Mouse (Mus musculus) urinary bladder, postnatal 25 days (tissue): ENCODE measurements at regions not wholly inside any gene's neighbourhood (a gene's known extent, or its start where the extent isn't known, plus 50 kb on each side); places are given as distances from the start of the nearest gene placed in this dataset.

Experiments
- DNase-seq: peaks from one replicate; pipeline ENCODE4 v3.0.0; 2022; ENCODE audit warnings: low spot score

DNA sequence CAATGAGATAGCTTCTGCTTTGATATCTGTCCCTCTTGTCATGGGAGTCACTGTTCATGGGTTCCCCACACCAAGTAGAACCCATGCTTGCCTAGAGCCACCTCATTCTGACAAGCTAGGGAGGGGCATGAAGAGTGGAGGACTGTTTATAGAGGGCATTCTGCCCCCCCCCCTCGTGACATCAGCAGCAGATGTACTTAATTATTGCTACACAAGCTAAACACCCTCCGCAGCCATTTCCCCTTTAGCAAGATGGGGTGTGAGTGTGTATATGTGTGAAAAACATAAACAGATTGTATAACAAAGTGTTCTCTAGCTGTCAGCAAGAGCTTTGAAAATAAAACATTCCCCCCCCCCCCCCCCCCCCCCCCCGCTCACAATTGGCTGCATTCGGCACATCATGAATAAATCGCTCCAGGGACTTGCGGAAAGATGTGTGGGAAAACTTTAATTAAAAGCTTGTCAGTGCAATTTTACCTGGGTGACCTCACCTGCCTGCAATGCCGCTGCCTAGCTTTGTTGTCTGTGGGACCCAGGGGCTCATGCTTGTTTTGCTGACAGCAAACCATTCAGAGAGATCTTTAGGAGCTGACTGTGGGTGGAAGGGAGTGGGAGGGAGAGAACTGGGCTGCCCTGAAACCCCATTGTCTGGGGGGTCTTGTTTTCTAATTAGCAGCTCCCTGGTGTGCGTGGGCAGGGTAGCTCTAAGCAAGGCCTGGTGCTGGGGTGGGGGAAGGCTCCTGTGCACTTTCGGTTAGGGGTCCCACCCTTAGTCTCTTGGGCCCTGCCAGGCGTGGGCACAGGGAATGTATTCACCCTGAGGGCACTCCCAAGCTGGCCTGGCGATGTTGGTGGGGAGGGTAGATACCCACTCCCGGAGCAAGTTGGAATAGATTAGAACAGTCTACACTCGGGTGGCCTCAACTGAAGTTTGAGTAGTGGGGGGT lies 63.4 kb downstream of the Irx2 start:
- DNase-seq, result no peak

- no peak for DNase-seq
Measured at GRCm38 (mm10) chr13:72707469-72707868, 78.8 kb downstream of the Irx2 start.

DNA sequence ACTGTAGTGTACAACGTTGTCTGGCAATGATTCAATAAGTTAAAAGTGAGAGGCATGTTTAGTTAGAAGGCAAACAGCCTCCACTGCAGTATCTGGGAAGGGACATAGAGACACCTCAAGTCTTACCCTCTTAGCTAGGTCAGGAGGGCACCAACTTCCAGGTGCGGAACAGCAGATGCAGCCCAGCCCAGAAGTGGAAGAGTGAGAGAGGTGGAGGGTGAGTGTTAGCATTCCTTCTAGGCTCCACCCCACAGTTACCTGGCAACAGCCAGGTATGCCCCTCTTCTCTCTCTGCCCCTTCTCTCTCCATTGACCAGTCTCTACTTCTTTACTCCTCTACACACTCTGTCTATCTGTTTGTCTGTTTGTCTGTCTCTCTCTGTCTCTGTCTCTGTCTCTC lies 80.1 kb downstream of the Irx2 start:
- no peak for DNase-seq

DNA sequence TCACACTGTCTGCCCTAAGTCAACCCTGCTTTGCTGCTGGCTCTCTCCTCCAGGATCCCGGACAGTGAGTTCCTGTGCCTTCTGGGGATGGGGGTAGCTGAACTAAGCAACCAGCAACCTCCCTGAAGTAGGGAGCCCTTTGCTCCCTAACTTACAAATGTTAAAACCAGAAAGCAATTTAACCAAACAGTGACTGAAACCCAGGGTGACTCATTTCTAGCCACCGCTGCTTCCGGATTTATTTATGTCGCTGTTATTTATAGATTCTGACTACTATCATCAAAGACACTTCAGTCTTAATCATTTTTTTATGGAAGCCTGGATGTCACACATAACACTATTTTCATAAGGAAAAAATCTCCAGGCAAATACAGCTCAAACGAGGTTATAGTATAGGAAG lies 81.4 kb downstream of the Irx2 start:
- no peak for DNase-seq

GRCm38 (mm10) chr13:72711136-72711535 lies 82.5 kb downstream of the Irx2 start:
- no peak for DNase-seq

- no peak for DNase-seq
Measured at GRCm38 (mm10) chr13:72711842-72712330, 83.3 kb downstream of the Irx2 start.

DNA sequence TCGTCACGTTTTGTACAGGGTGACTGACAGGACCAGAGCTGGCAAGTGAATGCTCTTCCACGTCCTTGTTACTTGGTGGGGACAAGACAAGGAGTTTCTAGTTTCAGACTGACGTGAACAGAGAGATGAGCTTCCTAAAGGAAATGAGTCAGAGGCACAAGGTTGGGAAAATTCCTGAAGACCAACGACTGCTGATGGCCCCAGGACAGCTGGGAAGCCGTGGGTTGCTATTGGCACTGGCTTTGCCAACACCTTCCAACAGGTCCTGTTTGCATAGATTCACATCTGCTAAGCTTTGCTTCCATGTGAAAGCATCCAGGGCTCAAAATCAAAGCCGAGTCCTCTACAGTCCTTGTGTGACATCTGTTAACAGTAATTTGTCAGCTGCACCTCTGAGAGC lies 86.2 kb downstream of the Irx2 start:
- no peak for DNase-seq

GRCm38 (mm10) chr13:72715959-72716680 lies 87.5 kb downstream of the Irx2 start:
- no peak for DNase-seq

GRCm38 (mm10) chr13:72727126-72727525 lies 98.5 kb downstream of the Irx2 start:
- no peak for DNase-seq

GRCm38 (mm10) chr13:72735916-72736315 lies 107.3 kb downstream of the Irx2 start:
- no peak for DNase-seq

DNA sequence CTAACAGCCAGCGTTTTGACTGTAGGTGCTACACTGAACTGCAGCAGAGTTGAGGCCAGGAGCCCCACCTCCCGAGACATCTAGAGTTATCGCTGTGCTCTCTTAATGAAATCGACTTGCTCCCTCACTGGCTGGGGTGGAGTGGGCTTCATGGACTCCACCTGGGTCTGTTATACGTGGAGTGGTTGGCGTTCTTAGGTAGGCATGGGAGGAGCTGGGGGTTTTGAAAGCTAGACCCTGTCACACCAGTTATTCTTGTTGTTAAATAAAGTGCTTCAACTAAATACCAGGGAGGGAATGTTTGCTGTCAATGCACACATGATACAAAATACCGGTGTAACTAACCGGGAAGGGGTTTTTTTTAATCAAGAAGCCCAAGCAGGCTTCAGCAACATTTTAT lies 108.4 kb downstream of the Irx2 start:
- no peak for DNase-seq

DNA sequence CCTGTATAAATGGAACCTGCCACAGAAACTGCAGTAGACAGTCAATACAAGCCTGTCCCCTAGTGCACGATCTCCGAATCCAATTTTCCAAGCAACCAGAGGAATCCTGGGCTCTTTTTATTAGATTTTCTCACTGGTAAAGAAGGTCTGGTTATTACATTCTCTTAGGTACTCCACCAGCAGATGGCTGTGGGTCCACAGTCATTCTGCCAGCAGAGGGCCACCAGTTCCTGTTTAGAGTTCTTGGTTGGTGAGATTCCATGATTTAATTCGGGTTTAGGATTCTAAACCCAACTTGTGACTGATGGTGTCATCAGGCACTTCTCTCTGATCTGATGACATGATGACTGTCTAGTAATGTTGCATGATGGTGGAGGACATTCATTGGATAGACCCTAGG lies 118.6 kb downstream of the Irx2 start:
- DNase-seq, result no peak

DNA sequence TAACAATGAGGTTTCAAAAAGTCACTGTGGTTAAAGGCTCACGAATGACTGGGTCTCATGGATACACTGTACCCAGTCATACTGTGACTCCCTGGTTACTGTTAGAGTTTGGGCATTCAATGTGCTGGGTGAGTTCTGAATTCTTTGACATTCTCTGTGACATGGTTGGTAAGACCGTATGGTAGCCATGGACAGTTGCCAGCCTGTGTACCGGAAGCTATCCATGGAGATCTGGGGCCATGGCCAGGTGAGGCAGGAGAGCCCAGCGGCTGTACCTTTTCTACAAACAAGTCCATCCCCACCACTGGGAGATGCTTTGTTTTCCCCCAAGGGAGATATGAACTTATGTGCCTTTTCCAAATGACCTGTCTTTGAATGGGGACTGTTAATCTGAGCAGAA lies 126.4 kb downstream of the Irx2 start:
- DNase-seq, result no peak

DNA sequence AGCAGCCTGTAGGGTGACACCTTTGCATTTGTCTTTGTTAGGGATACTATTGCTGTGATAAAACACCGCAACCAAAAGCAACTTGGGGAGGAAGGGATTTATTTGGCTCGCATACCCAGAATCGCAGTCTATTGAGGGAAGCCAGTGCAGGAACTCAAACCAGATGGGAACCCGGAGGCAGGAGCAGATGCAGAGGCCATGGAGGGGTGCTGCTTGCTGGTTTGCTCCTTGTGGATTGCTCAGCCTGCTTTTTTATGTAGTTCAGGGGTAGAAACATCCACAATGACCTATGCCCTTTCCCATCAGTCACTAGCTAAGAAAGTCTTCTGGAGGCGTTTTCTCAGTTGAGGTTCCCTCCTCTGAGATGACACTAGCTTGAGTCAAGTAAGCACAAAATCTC lies 133.9 kb downstream of the Irx2 start:
- DNase-seq, result no peak

DNA sequence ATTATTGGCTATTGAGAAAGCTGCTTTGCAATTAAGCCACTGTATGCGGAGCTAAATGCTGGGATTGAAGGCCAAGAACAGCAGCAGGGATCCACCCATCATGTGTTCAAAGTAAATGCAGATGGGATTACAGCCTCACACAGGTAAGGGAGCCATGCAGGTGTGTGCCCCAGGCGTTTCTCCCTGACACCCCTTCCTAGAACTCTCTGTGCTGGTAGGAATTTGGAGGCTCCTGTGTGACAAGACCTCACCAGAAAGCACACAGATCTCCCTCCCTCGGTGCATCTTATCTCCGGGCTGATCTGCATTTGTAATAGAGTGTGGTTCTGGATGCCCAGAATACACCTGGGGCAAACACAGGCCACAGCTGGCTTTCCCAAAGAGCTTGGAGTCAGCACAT lies 134.7 kb downstream of the Irx2 start:
- DNase-seq, result no peak

- DNase-seq, result no peak
Measured at GRCm38 (mm10) chr13:72767306-72767705, 138.7 kb downstream of the Irx2 start.

DNA sequence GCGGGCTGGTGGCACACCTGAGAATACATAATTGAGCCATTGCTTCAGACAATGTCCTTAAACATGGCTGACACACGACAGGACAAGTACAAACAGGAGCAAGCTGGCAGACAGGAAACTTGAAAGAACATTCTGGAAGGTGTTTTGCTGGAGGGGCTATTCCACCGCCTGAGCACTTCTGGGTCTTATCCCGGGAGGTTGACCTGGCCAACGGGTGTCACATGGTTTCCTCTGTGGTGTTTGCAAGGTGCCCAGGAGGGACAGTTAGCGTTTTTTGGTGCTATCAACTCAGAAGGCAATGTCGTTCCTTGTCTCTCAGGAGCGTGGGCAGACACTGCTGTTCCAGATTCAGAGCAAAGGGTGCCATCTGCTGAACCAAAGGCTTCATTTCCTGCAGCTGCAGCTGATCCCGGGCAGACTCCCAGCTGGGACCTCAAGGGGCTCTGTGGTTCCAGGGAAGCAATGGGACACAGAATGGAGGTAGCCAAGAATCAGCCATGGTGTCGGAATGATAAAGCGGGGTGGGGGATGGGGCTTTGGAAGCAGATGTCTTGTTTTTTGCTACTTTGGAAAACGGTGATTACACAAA lies 140.5 kb downstream of the Irx2 start:
- DNase-seq, result no peak

DNA sequence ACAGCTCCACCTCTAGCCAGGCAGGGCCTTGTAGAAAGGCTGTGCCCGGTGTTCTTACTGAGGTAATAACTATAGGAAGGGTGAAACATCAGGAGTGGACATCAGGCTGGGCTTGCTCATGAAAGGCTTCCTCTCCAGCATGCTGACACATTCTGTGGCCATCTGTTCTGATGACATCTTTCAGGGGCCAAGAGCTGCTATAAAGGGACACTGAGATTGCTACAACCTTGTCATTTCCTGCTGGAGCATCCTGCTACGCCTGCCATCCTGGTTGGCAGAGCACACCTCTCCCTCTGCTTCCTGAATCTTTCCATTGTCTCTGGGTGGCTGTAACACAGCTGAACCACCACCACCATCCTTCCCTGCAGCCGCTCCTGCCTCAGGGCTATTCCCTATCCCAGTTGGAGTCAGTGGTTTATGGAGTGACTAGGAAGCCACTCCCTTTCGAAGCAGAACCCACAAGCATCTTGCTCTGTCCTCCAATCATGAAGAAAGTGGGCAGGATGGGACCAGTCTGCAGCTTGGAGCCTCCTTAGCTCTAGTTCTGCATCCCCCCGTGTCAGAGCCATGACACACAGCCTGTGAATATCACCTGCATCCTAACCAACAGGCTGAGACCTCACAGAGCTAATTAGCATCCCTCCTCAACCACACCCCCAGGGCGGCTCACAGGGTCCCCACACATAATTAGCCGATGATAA lies 154.6 kb downstream of the Irx2 start:
- no peak for DNase-seq

- no peak for DNase-seq
Measured at GRCm38 (mm10) chr13:72783727-72784070, 155.1 kb downstream of the Irx2 start.

GRCm38 (mm10) chr13:72792695-72793094 lies 164.1 kb downstream of the Irx2 start:
- DNase-seq, result no peak

GRCm38 (mm10) chr13:72800021-72800420 lies 171.4 kb downstream of the Irx2 start:
- DNase-seq, result no peak

DNA sequence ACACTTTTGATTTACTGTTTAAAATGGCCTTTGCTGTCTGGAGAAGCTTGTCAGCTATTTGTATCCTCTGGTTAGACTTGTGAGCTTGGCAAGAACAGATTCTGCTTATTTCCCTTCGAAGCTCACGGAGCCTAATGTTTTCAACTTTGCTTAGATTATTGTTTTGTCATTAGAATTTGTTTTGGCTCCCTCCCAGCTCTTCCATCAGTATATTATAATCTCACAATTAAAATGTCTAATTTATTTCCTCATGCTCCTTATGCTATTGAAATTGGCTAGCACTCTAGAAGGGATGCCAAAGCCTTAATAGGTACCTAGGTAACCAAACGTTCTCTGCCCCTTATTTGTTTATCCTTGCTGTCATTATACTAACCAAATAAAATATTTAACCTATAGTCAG lies 171.9 kb downstream of the Irx2 start:
- no peak for DNase-seq
